Mouse (Mus musculus): ENCODE data around the gene Prickle2.

GRCm38 (mm10) chr6:92512001-92512400, 194.0 kb downstream of the Prickle2 start:
- TF ChIP-seq FLI1 (IDR thresholded peaks at IDR 0.05; ENCODE audit: low read length) (no peak), GATA1 (IDR thresholded peaks at IDR 0.05; ENCODE audit: borderline replicate concordance, low read length) (no peak)
